Mouse (Mus musculus): ENCODE measurements around the gene Tma7.
A peak's percentile ranks its signal among the peaks of the same experiment; 100 is the strongest.

Tma7 gene

GRCm38 (mm10) chr9:109039681-109040080 lies 42.7 kb downstream of the Tma7 start:
- no peak for DNase-seq

- DNase-seq: peak; percentile 65
These were observed 43.5 kb downstream of the Tma7 start for GRCm38 (mm10) chr9:109038901-109039364.

GRCm38 (mm10) chr9:109038086-109038895 lies 44.1 kb downstream of the Tma7 start, which contains the start of gene Shisa5:
Gene Shisa5 (plus strand): TSS chr9:109038565.
- DNase-seq: peak; percentile 87

GRCm38 (mm10) chr9:109032435-109032834 lies 50.0 kb downstream of the Tma7 start:
- DNase-seq: no peak

- no peak for DNase-seq
These were observed 50.7 kb downstream of the Tma7 start for GRCm38 (mm10) chr9:109031686-109032085.

- DNase-seq: no peak
These were observed 51.4 kb downstream of the Tma7 start for GRCm38 (mm10) chr9:109031001-109031400.

- no peak for DNase-seq
These were observed 52.1 kb downstream of the Tma7 start for GRCm38 (mm10) chr9:109030312-109030711.

- no peak for DNase-seq
These were observed 53.5 kb downstream of the Tma7 start for GRCm38 (mm10) chr9:109028919-109029318.

GRCm38 (mm10) chr9:109028421-109028820 lies 54.0 kb downstream of the Tma7 start:
- DNase-seq: no peak

- DNase-seq: no peak
These were observed 54.9 kb downstream of the Tma7 start for GRCm38 (mm10) chr9:109027521-109027920.

Measured in lung, postnatal 14 days (tissue).